Mouse (Mus musculus): Measurements from ENCODE around the gene Tbc1d17.

- no peak for TF ChIP-seq POLR2A (IDR thresholded peaks at IDR 0.05; ENCODE audit: low read depth, low read length)
- no peak for TF ChIP-seq CTCF (IDR thresholded peaks at IDR 0.05; ENCODE audit: borderline replicate concordance, insufficient read depth, low read length)
Measured at GRCm38 (mm10) chr7:44836016-44836404, 12.9 kb downstream of the Tbc1d17 start.

Data from embryonic fibroblast, embryonic 13.5 days (primary cell).